ENCODE assay signal across 13 mouse cellular contexts in genomic region chr12:68882503-68882902, GRCm38 (mm10).
"Had no signal": no experiment of that assay in that cellular context is flagged by ENCODE, and none has a peak within 500 bp of the region (broad histone marks: within the 10 kb centered on the region; RNA-seq: fewer than 3 reads in every experiment).

No protein-coding gene starts in this region.

- DNase-seq: lung, adult 18-20 months; lung, embryonic 14.5 days; lung, postnatal 10 days; lung, postnatal 4 days; retina, postnatal 1 day; right cerebral cortex, postnatal 25 days; right cerebral cortex, postnatal 4 days; spleen, adult 18-20 months; thymus, adult 2 months; thymus, postnatal 25 days; thymus, postnatal 4 days had no signal

- ATAC-seq: midbrain, embryonic 13.5 days; midbrain, embryonic 15.5 days had no signal
